Mouse (Mus musculus) ES-E14 (cell line): ENCODE results near the gene Cyp2d11.

Experiments
- HCFC1 ChIP-seq: IDR thresholded peaks from 2 replicates; pipeline ENCODE4 v1.6.1; 2012; ENCODE audit warnings: low read length, inconsistent platforms, borderline replicate concordance; ENCODE audit not compliant: insufficient read depth
- ZC3H11A ChIP-seq: IDR thresholded peaks from 2 replicates; pipeline ENCODE4 v1.6.1; 2012; ENCODE audit warnings: low read depth, mild to moderate bottlenecking, inconsistent platforms, low read length, borderline replicate concordance

DNA sequence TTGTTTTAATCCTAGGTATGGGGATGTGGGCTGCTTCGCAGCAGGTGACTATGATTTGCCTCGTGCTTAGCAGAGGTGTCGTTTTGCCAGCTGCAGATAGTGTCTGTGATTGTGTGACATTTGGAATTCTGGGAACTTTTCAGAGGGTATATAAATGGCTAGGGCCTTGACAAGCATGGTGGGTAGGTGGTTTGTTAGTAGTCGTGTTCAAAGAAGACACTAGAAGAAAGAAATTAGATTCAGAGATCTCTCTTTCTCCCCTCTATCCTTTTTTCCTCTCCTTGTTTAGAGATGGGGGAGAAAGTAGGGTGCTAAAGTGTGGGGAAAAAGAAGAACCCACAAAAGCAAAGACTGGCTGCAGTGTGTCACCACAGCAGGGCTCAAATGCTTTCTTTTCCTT lies 25.7 kb downstream of the Cyp2d11 start:
- no peak for TF ChIP-seq HCFC1
- no peak for TF ChIP-seq ZC3H11A
